Mouse (Mus musculus): Measurements from ENCODE around the gene Crat. TPM values are rescaled to one million over a fixed set of nuclear protein-coding genes. Genes with fewer than 3 reads are reported as not detected.

Gene Crat
- polyA plus RNA-seq, 1 experiment from 2014 or later: 26.0 TPM

DNA sequence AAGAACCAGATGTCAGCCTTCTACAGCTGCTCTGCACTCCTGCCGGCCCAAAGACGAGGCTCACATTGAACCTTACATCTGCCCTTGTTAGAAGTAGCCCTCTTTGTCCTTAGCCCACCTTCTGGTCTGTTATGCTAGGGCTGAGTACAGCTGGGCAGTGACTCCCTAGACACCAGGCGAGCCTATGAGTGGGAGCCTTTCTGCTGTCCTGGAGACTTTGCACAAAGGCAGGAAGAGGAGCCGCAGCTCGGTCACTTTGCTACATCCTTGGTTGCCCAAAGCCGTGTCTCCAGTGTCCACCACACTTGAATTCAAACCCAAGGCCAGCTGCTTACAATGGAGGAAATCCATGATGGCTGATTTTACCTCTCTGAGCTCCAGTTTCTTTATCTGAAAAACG is 32.8 kb upstream of the Crat start:
- no peak overlapping the region for H3K4me3 ChIP-seq
- no peak overlapping the region for H3K27ac ChIP-seq
- no peak overlapping the region for H3K9ac ChIP-seq
- no peak for ATAC-seq (ENCODE audit: low FRiP score, low read depth)
- WGBS: 89% methylated on average over 7 of the region's 7 CpGs
- H3K4me2 ChIP-seq (replicated peaks): no peak overlapping the region
- H3K4me1 ChIP-seq: peaks cover 22% of the 10 kb centered on the region
- peaks cover 57% of the 10 kb centered on the region for H3K36me3 ChIP-seq
- peaks cover 7% of the 10 kb centered on the region; the same call in 1 of the 2 replicates for H3K9me3 ChIP-seq
- no peaks in the 10 kb centered on the region for H3K27me3 ChIP-seq (replicated peaks)

DNA sequence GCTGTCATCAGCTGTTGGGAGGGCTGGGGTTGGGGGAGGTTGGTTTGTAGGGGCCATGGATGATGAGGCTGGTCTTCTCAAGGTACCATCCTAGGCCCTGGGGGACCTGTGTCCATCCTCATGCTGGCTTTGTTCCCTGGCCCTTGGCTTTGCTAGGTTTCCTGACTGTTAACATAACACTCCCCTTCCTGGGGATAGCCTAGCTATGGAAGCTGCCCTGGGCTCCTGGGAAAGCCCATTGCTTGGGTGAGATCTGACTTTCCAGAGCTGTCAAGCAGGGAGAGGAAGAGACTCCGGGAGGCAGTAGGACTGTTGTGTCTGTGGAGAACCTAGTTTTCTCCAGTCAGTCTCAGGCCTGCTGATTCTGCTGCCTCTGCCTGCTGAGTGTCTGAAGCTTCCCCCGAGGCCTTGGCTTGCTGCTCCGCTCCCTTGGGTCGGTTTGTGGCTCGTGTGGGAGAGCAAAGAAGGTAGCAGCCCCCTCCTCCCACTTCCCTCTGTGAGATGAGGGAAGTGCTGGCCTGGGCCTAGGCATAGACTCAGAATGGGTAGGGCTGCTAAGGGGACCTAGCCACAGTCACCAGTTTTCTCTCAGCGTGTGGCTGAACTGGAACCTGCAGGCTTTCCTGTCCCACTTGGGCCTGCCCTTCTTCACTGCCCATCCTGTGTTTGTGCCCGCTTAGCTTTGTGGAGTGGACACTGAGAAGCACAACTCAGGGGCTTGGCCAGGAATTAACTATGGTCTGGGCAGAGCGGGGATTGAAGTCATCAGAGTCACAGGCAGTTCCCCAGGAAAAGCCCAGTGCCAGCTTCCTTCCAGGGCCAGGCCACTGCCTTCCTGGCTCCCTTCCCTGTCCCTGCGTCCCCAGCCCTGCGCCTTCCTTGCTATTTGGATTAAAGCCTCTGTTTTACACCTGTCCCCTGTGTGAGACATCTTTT is 31.5 kb upstream of the Crat start:
- ATAC-seq (ENCODE audit: low FRiP score, low read depth): no peak
- H3K9ac ChIP-seq: no peak overlapping the region
- peaks cover 60% of the 10 kb centered on the region for H3K36me3 ChIP-seq
- peaks cover 35% of the 10 kb centered on the region for H3K4me1 ChIP-seq
- H3K27me3 ChIP-seq (replicated peaks): no peaks in the 10 kb centered on the region
- H3K4me3 ChIP-seq: no peak overlapping the region
- WGBS: 86% methylated on average over 10 of the region's 10 CpGs
- peaks cover 7% of the 10 kb centered on the region; the same call in 1 of the 2 replicates for H3K9me3 ChIP-seq
- no peak overlapping the region for H3K4me2 ChIP-seq (replicated peaks)
- H3K27ac ChIP-seq: no peak overlapping the region

DNA sequence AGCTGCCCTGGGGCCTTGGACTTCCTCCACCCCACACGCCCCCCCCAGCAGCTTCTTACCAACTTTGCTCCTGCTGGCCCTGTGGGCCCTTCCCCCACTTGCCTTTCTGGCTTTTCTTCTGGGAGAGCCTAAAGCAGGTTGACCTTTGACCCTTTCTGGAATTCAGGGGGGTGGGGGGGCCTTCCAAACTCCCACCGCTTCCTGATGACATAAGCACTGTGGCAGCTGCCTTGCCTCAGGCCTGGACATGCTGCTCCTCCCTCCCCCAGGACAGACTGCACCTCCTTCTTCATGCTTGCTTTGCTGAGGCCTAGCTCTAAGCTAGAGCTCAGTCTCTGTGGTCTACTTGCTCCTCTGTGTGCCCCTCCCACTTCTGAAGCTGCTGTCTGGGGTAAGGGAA is 29.7 kb upstream of the Crat start:
- no peaks in the 10 kb centered on the region for H3K27me3 ChIP-seq (replicated peaks)
- no peak overlapping the region for H3K27ac ChIP-seq
- peak overlapping the region; percentile 8; the same call in 1 of the 2 replicates for H3K4me2 ChIP-seq (replicated peaks)
- peak overlapping the region; percentile 29; the same call in 1 of the 2 replicates for H3K9ac ChIP-seq
- no peak overlapping the region for H3K4me3 ChIP-seq
- H3K36me3 ChIP-seq: peaks cover 56% of the 10 kb centered on the region
- WGBS: 21% methylated on average over 2 of the region's 2 CpGs
- H3K9me3 ChIP-seq: peaks cover 4% of the 10 kb centered on the region; the same call in 1 of the 2 replicates
- no peak for ATAC-seq (ENCODE audit: low FRiP score, low read depth)
- peaks cover 53% of the 10 kb centered on the region for H3K4me1 ChIP-seq

DNA sequence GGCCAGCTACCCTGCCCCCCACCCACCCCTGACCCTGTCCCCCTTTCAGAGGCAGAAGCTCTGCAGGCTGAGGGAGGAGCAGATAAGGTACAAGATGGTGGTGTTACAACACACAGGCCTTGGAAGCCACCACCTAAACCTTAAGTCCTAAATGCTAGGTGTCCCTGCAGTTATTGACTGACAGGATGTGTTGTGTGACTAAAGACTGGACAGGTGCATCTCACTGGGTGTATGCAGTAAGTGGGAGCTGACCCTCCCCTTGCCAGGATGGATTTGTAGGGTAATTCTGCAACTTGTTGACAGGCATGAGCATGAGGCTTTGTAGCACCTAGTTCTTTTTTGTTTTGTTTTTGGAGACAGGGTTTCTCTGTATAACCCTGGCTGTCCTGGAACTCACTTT is 28.8 kb upstream of the Crat start:
- Histone ChIP-seq H3K4me1 (peaks cover 58% of the 10 kb centered on the region), H3K27me3 (replicated peaks) (no peaks in the 10 kb centered on the region), H3K4me2 (replicated peaks) (no peak overlapping the region), H3K9me3 (no peaks in the 10 kb centered on the region), H3K36me3 (peaks cover 55% of the 10 kb centered on the region), H3K9ac (no peak overlapping the region), H3K27ac (no peak overlapping the region), H3K4me3 (no peak overlapping the region)
- no peak for ATAC-seq (ENCODE audit: low FRiP score, low read depth)

DNA sequence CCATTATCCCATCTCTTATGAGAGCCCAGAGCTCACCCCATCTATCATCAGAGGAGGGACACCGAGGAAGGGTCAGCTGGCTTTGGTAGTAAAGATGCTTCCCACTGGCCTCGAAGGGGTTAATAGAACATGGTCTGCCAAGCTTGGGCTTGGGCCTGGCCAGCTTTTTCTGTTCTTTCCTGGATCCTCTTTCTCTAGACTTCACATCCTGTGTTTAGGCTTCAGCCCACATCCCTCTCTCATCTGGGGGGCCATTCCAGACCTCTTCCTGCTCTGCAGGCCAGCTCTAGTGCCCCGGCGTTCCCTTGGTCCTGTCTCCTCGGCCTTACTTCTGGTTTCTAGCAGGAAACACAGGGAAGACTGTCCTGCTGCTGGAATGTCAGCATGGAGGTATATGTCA is 28.4 kb upstream of the Crat start:
- 84% methylated on average over 5 of the region's 5 CpGs for WGBS
- Histone ChIP-seq H3K9ac (no peak overlapping the region), H3K4me2 (replicated peaks) (no peak overlapping the region), H3K27me3 (replicated peaks) (no peaks in the 10 kb centered on the region), H3K4me1 (peaks cover 58% of the 10 kb centered on the region), H3K9me3 (no peaks in the 10 kb centered on the region), H3K27ac (no peak overlapping the region), H3K4me3 (no peak overlapping the region), H3K36me3 (peaks cover 55% of the 10 kb centered on the region)
- no peak for ATAC-seq (ENCODE audit: low FRiP score, low read depth)

DNA sequence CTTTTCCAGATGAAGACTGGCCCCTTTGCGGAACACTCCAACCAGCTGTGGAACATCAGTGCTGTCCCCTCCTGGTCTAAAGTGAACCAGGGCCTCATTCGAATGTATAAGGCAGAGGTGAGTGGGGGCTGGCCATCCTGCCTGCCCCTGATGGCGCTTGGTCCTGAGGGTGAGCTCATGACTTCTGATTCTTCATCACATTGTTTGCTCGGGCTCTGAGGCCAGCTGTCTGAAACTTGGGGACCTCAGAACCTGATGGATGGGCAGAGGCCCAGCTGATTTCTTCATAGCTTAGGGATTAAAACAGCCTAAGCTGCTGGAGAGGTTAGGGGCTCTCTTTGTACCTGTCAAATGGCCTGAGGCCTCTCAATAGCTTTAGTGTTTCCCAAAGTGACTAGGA is 27.7 kb upstream of the Crat start:
- Histone ChIP-seq H3K27ac (no peak overlapping the region; the same call in 1 of the 2 replicates), H3K4me2 (replicated peaks) (0 out of 2 replicates have a peak overlapping the region, but pooled peaks have one; percentile 2), H3K4me1 (peaks cover 58% of the 10 kb centered on the region), H3K9ac (no peak overlapping the region), H3K27me3 (replicated peaks) (no peaks in the 10 kb centered on the region), H3K4me3 (no peak overlapping the region), H3K9me3 (no peaks in the 10 kb centered on the region), H3K36me3 (peaks cover 58% of the 10 kb centered on the region)
- no peak for ATAC-seq (ENCODE audit: low FRiP score, low read depth)
- 84% methylated on average over 4 of the region's 4 CpGs for WGBS

DNA sequence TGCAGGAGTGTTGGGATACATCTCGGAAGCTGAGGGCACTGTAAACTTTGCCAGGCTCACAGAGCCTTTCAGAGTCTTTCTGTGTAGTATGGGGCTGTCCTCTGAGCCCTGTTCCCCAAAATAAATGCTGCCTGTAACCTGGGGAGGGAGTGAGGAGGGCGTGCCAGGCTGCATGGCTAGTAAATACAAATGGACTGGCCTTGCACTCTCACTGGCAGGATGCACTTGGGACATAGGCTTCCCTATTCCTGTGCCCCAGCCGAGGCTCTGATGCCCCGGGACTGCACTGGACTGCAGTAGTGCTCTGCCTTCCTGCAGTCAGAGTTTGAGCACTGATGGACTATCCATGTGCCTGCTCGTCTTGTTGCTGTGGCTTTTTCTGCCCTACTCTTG is 26.9 kb upstream of the Crat start:
- H3K4me3 ChIP-seq: no peak overlapping the region

DNA sequence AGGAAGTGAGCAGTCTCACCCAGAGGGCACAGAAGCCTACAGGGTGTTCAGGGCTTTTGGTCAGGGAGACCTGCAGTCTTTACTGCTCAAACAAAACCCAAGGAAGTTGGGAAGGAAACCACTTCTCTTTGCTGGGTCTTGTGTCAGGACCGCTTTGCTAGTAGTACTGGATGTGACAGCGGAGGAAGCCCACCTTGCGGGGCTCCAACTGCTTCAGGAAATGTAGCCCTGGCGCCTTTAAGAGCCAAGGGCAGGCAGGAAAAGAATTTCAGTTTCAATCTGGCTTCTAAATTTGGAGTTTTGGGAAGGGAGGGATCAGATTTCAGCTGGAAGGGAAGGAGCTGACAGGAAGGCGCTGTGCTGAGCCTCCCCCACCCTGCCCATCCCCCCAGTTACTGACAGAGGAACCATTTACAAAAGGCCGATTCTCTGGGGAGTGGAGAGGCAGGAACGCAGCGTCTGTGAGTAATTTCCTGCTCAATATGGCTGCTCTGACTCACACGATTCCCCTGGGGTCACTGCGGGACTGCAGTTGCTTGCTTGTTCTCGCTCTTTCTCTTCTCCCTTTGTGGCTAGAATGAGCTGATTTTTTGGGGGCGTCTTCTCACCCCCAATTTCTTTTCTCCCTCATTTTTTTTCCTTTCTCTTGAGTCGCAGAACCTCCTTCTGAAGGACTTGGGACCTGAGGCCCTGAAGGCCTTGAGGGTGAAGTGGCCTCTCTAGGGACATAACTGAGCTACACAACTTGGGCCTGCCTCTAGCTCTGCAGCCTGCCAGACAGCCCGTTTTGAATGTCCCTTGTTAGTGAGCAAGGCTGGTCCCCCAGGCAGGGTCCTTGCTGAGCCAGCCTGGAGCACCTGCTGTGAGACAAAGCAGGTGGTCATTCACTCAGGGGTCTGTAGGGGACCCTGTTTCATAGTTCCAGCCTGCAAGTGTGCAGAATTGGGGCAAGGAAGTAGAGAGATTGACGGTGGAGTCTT is 26.2 kb upstream of the Crat start:
- Histone ChIP-seq H3K4me3 (no peak overlapping the region), H3K9ac (peak overlapping the region; percentile 53), H3K27me3 (replicated peaks) (no peaks in the 10 kb centered on the region), H3K36me3 (peaks cover 57% of the 10 kb centered on the region), H3K4me1 (peaks cover 58% of the 10 kb centered on the region), H3K27ac (peak overlapping the region; percentile 86), H3K4me2 (replicated peaks) (peak overlapping the region; percentile 43), H3K9me3 (no peaks in the 10 kb centered on the region)
- 7% methylated on average over 15 of the region's 15 CpGs for WGBS
- peak; percentile 82 for ATAC-seq (ENCODE audit: low FRiP score, low read depth)

More for the DNA sequence above, 26.9 kb upstream of the Crat start:
- Histone ChIP-seq H3K36me3 (peaks cover 60% of the 10 kb centered on the region), H3K4me1 (peaks cover 58% of the 10 kb centered on the region), H3K9ac (peak overlapping the region; percentile 53), H3K4me2 (replicated peaks) (peak overlapping the region; percentile 43), H3K27me3 (replicated peaks) (no peaks in the 10 kb centered on the region), H3K9me3 (no peaks in the 10 kb centered on the region), H3K27ac (peak overlapping the region; percentile 86)
- 61% methylated on average over 5 of the region's 5 CpGs for WGBS
- no peak for ATAC-seq (ENCODE audit: low FRiP score, low read depth)

DNA sequence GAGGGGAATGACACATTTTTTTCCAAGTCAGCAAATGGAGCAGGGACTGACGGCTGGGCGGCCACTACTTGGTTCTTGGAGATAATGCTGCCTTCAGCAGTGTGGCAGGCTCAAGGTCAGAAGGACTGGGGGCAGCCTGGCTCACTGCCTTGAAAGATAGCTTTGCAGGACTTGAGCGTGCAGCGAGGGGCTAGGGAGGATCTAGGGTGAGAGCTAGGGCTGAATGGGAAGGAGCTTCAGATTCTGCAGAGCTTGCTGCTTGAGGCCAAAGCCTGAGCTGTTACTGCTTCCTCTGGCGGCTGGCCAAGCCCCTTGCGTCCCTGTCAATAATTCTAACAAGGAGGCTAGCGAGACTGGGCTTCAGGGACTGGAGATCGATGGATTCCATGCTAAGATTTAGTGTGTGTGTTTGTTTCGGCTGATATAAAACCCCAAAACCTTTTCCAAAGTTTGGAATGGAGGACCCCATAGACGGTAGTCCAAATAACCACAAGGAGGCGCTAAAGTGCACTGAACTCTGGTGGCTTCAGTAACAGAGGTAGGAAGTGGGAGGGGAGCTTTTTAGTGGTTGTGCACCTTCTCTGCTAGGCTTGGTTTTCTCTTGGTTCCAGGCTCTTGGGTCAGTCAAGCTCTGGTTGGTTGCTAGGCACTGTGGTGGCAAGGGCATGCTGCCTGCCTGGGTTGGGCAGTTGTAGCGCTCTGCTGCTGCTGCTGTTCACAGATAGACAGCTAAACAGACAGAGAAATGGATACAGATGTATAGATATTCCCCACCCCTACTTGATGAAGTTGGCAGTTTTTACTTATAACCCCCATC is 25.3 kb upstream of the Crat start:
- ATAC-seq (ENCODE audit: low FRiP score, low read depth): 0 out of 2 replicates have a peak, but pooled peaks have one; percentile 23
- Histone ChIP-seq H3K9me3 (no peaks in the 10 kb centered on the region), H3K9ac (peak overlapping the region; percentile 53; the same call in 1 of the 2 replicates), H3K27me3 (replicated peaks) (no peaks in the 10 kb centered on the region), H3K4me2 (replicated peaks) (peak overlapping the region; percentile 43), H3K36me3 (peaks cover 54% of the 10 kb centered on the region), H3K4me3 (no peak overlapping the region), H3K4me1 (peaks cover 58% of the 10 kb centered on the region), H3K27ac (peak overlapping the region; percentile 86)
- WGBS: 21% methylated on average over 12 of the region's 12 CpGs

DNA sequence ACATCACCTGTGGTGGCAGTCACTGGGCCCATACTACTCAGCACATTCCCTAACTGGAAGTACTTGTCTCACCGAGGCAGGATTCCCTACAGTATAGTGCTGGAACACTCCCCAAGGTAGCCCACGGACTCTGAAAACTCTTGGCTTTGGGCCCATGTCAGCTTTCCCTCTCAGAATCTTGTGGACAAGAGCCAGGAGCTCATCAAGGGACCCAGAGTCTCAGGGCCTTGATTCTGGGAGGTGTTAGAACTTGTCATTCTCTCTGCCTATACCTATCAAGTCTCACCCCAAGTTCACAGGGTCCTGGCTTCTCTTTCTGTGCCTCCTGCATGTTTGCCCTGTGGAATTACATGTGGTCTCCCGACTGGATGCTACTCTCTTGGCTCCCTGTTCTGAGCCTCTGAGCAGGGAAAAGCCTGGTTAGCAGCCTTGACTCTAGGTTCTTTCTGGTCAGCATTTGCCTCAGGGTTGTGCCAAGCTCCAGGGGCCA is 24.6 kb upstream of the Crat start:
- peak overlapping the region; percentile 68 for H3K27ac ChIP-seq
- no peaks in the 10 kb centered on the region for H3K27me3 ChIP-seq (replicated peaks)
- H3K4me1 ChIP-seq: peaks cover 54% of the 10 kb centered on the region
- H3K9me3 ChIP-seq: no peaks in the 10 kb centered on the region
- H3K9ac ChIP-seq: 0 out of 2 replicates have a peak overlapping the region, but pooled peaks have one; percentile 38
- ATAC-seq (ENCODE audit: low FRiP score, low read depth): no peak
- H3K4me2 ChIP-seq (replicated peaks): no peak overlapping the region
- H3K4me3 ChIP-seq: no peak overlapping the region
- peaks cover 49% of the 10 kb centered on the region for H3K36me3 ChIP-seq
- WGBS: 79% methylated on average over 3 of the region's 3 CpGs

DNA sequence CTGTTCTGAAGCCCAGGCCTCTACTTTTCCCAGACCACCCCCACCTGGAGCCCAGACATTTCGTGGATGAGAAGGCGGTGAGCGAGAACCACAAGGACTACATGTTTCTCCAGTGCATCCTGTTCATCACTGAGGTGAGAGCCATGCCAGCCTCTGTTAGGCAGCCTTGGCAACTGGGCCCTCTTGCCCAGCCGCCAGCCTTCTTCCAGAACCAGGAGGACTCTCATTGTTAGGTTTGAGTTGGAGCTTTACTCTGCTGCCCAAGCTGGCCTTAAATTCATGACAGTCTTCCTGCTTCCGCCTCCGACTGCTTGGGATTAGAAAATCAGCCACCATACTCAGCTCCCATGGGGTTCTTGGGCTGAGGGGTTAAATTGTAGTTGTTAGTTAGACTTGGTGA is 24.0 kb upstream of the Crat start:
- H3K27ac ChIP-seq: no peak overlapping the region

More for the DNA sequence above, 24.0 kb upstream of the Crat start:
- Histone ChIP-seq H3K36me3 (peaks cover 44% of the 10 kb centered on the region), H3K9ac (no peak overlapping the region), H3K4me3 (no peak overlapping the region), H3K4me2 (replicated peaks) (no peak overlapping the region), H3K27me3 (replicated peaks) (no peaks in the 10 kb centered on the region), H3K9me3 (no peaks in the 10 kb centered on the region), H3K4me1 (peaks cover 48% of the 10 kb centered on the region)
- WGBS: 91% methylated on average over 6 of the region's 6 CpGs
- no peak for ATAC-seq (ENCODE audit: low FRiP score, low read depth)
